Mouse (Mus musculus): ENCODE results near the gene Txndc9.
A peak's percentile ranks its signal among the peaks of the same experiment; 100 is the strongest.
"Not testable (repeated sequence)": the region's sequence is repeated elsewhere in the genome, so short reads cannot be mapped to it uniquely, and the experiment has no call there.

Txndc9 gene

GRCm38 (mm10) chr1:37976666-37977065 lies 21.0 kb downstream of the Txndc9 start:
- not testable (repeated sequence) for DNase-seq (ENCODE audit: low spot score in 2 of 2)

GRCm38 (mm10) chr1:37971520-37971919 lies 26.2 kb downstream of the Txndc9 start:
- no peak for DNase-seq (ENCODE audit: low spot score in 2 of 2)

- no peak for DNase-seq (ENCODE audit: low spot score in 2 of 2)
Measured at GRCm38 (mm10) chr1:37968746-37969145, 28.9 kb downstream of the Txndc9 start.

- DNase-seq (ENCODE audit: low spot score in 2 of 2), result no peak
Measured at GRCm38 (mm10) chr1:37965571-37965970, 32.1 kb downstream of the Txndc9 start.

- DNase-seq (ENCODE audit: low spot score in 2 of 2), result peak in 1 of 2 experiments; percentile 16
Measured at GRCm38 (mm10) chr1:37959486-37959885, 38.2 kb downstream of the Txndc9 start.

GRCm38 (mm10) chr1:37958516-37958915 lies 39.2 kb downstream of the Txndc9 start:
- DNase-seq (ENCODE audit: low spot score in 2 of 2), result no peak

GRCm38 (mm10) chr1:37957659-37958058 lies 40.0 kb downstream of the Txndc9 start, which contains the start of gene Lyg1:
Gene Lyg1 (minus strand): TSS chr1:37957759.
- DNase-seq (ENCODE audit: low spot score in 2 of 2), result no peak

- no peak for DNase-seq (ENCODE audit: low spot score in 2 of 2)
Measured at GRCm38 (mm10) chr1:37956690-37957431, 40.8 kb downstream of the Txndc9 start.

GRCm38 (mm10) chr1:37955251-37955650 lies 42.4 kb downstream of the Txndc9 start:
- DNase-seq (ENCODE audit: low spot score in 2 of 2), result no peak

- no peak for DNase-seq (ENCODE audit: low spot score in 2 of 2)
Measured at GRCm38 (mm10) chr1:37954786-37955185, 42.9 kb downstream of the Txndc9 start.

- no peak for DNase-seq (ENCODE audit: low spot score in 2 of 2)
Measured at GRCm38 (mm10) chr1:37948906-37949305, 48.8 kb downstream of the Txndc9 start.

All from left cerebral cortex, adult 9 months (tissue).